Mouse (Mus musculus): Measurements from ENCODE around the gene Gpat3. TPM values are rescaled to one million over a fixed set of nuclear protein-coding genes. Genes with fewer than 3 reads are reported as not detected.
A peak's percentile ranks its signal among the peaks of the same experiment; 100 is the strongest.

Gene Gpat3
- 1.4 and 1.6 TPM in 2 replicates for polyA plus RNA-seq (2015; fragmentation: Nextera tagmentation; extraction: Ambion mirVana)

DNA sequence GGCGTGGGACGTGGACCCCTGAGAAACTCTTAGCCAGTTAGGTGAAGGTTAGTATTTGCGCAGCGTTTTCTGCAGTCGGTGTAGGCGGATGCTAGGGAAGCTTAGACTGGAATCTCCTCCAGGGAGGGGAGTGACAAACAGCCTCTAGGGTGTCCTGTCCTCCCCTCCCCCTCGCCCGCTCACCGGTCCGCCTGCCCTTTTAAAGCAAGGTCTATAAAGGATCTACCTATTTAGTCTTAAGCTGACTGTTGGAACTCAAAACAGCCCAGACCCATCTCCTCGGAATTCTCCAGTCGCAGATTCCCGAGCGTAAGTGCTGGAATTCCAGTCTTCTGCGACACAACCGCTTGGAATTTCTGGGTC, at the start of gene Gpat3:
Gene Gpat3, plus strand, starts transcription at position 229 of the 363 bp plus-strand sequence.
- Histone ChIP-seq H3K27me3 (replicated peaks; ENCODE audit: control insufficient read depth, insufficient read depth, low read length) (peaks cover 31% of the 10 kb centered on the region), H3K4me1 (ENCODE audit: control insufficient read depth, insufficient read depth, low read depth, low read length) (peaks cover 14% of the 10 kb centered on the region), H3K27ac (ENCODE audit: low read depth, low read length) (no peak within 1 kb of the TSS), H3K4me3 (ENCODE audit: low read length) (peak within 1 kb of the TSS; percentile 62), H3K36me3 (ENCODE audit: control insufficient read depth, insufficient read depth, low read length) (no peaks in the 10 kb centered on the region), H3K9ac (ENCODE audit: low read depth, low read length) (peak within 1 kb of the TSS; percentile 68), H3K9me3 (ENCODE audit: control insufficient read depth, low read length) (peaks cover 7% of the 10 kb centered on the region; the same call in 1 of the 2 replicates), H3K4me2 (ENCODE audit: low read length) (peak within 1 kb of the TSS; percentile 100)
- WGBS = under 1% methylated on average over 16 of the region's 16 CpGs
- 0 out of 2 replicates have a peak, but pooled peaks have one; percentile 24 for ATAC-seq

DNA sequence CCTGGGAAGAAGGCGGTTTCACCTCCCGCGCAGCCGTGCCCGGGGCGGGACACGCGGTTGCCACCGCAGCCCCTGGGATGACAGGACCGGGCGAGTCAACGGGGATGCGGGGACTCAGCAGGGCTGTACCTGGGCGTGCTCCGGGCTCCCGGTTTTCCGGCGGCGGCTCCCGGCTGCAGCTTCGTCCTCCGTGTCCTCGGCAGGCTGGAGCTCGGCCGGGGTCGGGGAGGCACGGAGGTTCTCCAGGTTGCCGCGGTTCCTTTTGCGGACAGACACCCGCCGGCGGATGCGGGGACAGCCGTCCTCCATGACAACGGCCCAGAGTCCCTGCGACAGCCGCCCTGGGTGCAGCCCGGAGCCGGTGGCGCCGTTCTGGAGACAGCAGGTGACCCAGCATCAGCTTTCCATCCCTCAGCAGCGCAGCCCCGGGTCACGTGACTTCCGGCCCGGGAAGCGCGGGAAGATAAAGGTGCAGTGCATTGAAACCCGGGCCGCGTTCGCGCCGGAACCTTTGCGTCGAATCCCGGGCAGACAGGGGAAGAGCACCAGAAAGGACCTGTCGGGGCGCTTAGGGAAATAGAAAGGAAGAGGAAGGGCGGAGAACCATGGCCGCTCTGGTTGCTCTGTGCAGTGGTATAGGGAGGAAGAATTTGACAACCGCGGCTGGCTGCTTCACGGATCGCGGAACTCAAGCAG, 47.2 kb upstream of the Gpat3 start, which contains the start of the genes Helq and Mrps18c:
Gene Helq, minus strand, starts transcription at position 434 of the 696 bp plus-strand sequence.
Gene Mrps18c, plus strand, starts transcription at position 463 of the 696 bp plus-strand sequence.
- Histone ChIP-seq H3K27me3 (replicated peaks; ENCODE audit: control insufficient read depth, insufficient read depth, low read length) (no peaks in the 10 kb centered on the region), H3K36me3 (ENCODE audit: control insufficient read depth, insufficient read depth, low read length) (peaks cover 12% of the 10 kb centered on the region), H3K27ac (ENCODE audit: low read depth, low read length) (peak within 1 kb of the TSS; percentile 66; the same call in 1 of the 2 replicates), H3K4me3 (ENCODE audit: low read length) (peak within 1 kb of the TSS; percentile 81), H3K4me2 (ENCODE audit: low read length) (peak within 1 kb of the TSS; percentile 81), H3K4me1 (ENCODE audit: control insufficient read depth, insufficient read depth, low read depth, low read length) (peaks cover 11% of the 10 kb centered on the region), H3K9ac (ENCODE audit: low read depth, low read length) (peak within 1 kb of the TSS; percentile 90), H3K9me3 (ENCODE audit: control insufficient read depth, low read length) (no peaks in the 10 kb centered on the region)
- ATAC-seq = peak; percentile 99
- under 1% methylated on average over 56 of the region's 67 CpGs for WGBS

DNA sequence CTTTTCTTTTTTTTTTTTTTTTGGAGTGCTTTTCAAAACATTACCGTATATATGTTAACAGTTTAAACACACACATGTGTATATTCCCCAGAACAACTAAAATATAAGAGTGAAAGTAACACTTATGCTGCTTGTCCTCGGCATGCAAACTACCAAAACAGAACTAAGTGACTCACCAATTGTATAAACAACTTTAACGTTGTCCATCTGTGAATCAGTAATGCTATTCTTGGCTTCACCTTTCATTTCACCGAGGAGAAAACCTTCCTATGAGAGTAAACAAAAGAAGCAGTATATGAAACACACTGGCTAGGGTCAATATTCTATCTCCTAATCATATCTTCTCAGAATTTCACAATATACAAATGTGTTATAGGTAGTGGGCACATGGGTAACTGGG, 27.2 kb upstream of the Gpat3 start:
- H3K9me3 ChIP-seq (ENCODE audit: control insufficient read depth, low read length) = no peaks in the 10 kb centered on the region
- H3K9ac ChIP-seq (ENCODE audit: low read depth, low read length) = no peak overlapping the region
- no peak for ATAC-seq
- H3K4me1 ChIP-seq (ENCODE audit: control insufficient read depth, insufficient read depth, low read depth, low read length) = peaks cover 3% of the 10 kb centered on the region
- H3K36me3 ChIP-seq (ENCODE audit: control insufficient read depth, insufficient read depth, low read length) = no peaks in the 10 kb centered on the region
- H3K4me3 ChIP-seq (ENCODE audit: low read length) = no peak overlapping the region
- no peak overlapping the region for H3K4me2 ChIP-seq (ENCODE audit: low read length)
- 88% methylated on average over 4 of the region's 4 CpGs for WGBS
- H3K27ac ChIP-seq (ENCODE audit: low read depth, low read length) = no peak overlapping the region
- H3K27me3 ChIP-seq (replicated peaks; ENCODE audit: control insufficient read depth, insufficient read depth, low read length) = no peaks in the 10 kb centered on the region

DNA sequence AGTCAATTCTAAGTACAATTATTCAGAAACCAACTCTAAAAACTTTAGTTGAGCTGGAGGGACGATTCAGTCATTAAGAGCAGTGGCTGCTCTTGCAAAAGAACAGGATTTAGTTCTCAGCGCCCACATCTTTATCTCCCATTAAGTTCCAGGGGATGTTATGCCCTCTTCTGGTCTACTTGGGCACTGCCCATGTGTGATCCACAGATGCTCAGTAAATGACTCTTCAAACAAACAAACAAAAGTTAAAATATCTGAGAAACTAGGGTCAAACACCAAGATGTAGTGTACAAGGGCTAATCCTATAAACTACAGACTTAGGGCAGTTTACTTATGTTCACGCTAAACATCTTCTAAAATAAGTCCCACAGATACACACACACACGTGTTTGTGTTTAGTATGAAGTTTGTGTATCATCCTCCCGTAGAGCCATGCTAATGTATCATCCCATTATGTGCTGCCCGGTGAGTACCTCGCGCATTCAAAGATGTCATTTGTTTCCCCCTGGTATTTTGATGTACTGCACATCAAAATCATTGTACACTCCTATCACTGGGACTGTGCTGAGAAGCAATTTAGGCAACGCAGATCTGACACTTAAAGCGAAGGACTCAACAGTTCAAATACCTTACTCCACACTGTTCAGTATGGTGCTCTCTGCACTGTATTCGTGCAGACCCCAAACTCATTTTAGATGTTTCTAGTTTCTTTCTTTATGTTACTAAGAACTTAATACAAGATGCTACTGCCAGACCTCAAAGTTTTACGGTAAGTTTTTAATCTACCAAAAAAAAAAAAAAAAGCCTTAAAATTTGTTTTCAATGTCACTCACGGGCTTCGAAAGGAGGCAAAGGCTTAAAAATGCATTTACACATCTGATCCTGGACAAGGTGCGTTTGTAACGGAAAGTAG, 25.7 kb upstream of the Gpat3 start:
- peak overlapping the region; percentile 89 for H3K4me2 ChIP-seq (ENCODE audit: low read length)
- 28% methylated on average over 16 of the region's 16 CpGs for WGBS
- H3K27ac ChIP-seq (ENCODE audit: low read depth, low read length) = peak overlapping the region; percentile 73

DNA sequence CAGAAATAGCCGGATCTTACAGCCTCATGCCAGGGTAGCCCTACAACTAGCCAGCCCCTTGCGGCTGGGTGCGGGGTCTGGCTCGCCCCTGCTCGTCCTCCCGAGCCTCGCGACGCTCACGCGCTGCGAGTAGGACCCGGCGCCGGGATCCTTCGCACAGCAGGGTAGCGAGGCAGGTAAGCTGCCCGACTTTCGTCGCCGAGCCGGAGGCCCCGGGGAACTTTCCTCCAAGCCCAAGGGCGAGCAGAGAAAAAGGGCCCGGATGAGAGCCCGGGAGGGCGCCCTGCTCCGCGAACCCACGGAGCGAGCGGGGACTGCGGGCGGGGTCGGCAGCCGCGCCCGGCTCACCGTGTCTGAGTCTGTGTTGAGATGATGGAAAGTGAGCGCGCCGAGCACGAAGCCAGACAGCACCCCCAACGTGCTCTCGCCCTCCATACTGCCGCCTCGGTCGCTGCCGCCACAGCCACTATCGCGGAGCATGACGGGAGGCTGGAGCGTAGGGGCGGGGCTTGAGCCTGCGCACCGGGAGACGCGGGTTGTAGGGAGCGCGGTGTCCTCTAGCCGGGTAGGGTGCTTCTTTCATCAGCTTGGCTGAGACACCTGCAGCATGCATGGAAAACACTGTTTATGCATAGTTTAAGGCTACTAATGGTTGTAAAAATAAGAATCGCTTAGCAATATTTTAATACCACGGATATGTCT, 24.9 kb upstream of the Gpat3 start, which contains the start of gene Abraxas1:
Gene Abraxas1, minus strand, starts transcription at position 483 of the 702 bp plus-strand sequence.
- Histone ChIP-seq H3K27ac (ENCODE audit: low read depth, low read length) (peak within 1 kb of the TSS; percentile 73), H3K36me3 (ENCODE audit: control insufficient read depth, insufficient read depth, low read length) (no peaks in the 10 kb centered on the region), H3K9ac (ENCODE audit: low read depth, low read length) (peak within 1 kb of the TSS; percentile 92), H3K27me3 (replicated peaks; ENCODE audit: control insufficient read depth, insufficient read depth, low read length) (no peaks in the 10 kb centered on the region), H3K4me1 (ENCODE audit: control insufficient read depth, insufficient read depth, low read depth, low read length) (peaks cover 3% of the 10 kb centered on the region), H3K4me2 (ENCODE audit: low read length) (peak within 1 kb of the TSS; percentile 89), H3K4me3 (ENCODE audit: low read length) (peak within 1 kb of the TSS; percentile 67), H3K9me3 (ENCODE audit: control insufficient read depth, low read length) (no peaks in the 10 kb centered on the region)
- under 1% methylated on average over 63 of the region's 63 CpGs for WGBS
- ATAC-seq = peak; percentile 99

More for the DNA sequence above, 25.7 kb upstream of the Gpat3 start:
- Histone ChIP-seq H3K9me3 (ENCODE audit: control insufficient read depth, low read length) (no peaks in the 10 kb centered on the region), H3K4me1 (ENCODE audit: control insufficient read depth, insufficient read depth, low read depth, low read length) (peaks cover 3% of the 10 kb centered on the region), H3K9ac (ENCODE audit: low read depth, low read length) (peak overlapping the region; percentile 92), H3K27me3 (replicated peaks; ENCODE audit: control insufficient read depth, insufficient read depth, low read length) (no peaks in the 10 kb centered on the region), H3K4me3 (ENCODE audit: low read length) (peak overlapping the region; percentile 67), H3K36me3 (ENCODE audit: control insufficient read depth, insufficient read depth, low read length) (no peaks in the 10 kb centered on the region)
- no peak for ATAC-seq

DNA sequence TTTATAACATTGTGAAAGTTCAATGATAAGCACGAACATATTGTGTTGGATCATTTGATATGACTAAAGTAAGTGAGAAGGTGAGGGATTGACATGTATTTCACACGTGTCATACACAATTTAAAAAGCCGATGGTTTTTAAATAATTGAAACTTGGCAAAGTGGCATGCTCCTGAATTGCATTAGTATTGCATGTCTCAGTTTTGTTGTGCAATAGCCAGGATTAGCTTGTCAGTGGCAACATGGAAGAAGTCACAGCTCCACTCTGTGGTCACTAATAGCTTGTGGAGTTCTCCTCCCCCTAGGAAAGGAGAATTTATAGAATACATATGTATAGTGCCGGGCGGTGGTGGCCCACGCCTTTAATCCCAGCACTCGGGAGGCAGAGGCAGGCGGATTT, 24.1 kb upstream of the Gpat3 start:
- H3K4me3 ChIP-seq (ENCODE audit: low read length) = peak overlapping the region; percentile 67
- H3K27ac ChIP-seq (ENCODE audit: low read depth, low read length) = no peak overlapping the region
- no peaks in the 10 kb centered on the region for H3K27me3 ChIP-seq (replicated peaks; ENCODE audit: control insufficient read depth, insufficient read depth, low read length)
- no peak overlapping the region for H3K9ac ChIP-seq (ENCODE audit: low read depth, low read length)
- no peaks in the 10 kb centered on the region for H3K9me3 ChIP-seq (ENCODE audit: control insufficient read depth, low read length)
- 81% methylated on average over 8 of the region's 8 CpGs for WGBS
- no peaks in the 10 kb centered on the region for H3K36me3 ChIP-seq (ENCODE audit: control insufficient read depth, insufficient read depth, low read length)
- peaks cover 3% of the 10 kb centered on the region for H3K4me1 ChIP-seq (ENCODE audit: control insufficient read depth, insufficient read depth, low read depth, low read length)
- ATAC-seq = no peak; the same call in 1 of the 2 replicates
- H3K4me2 ChIP-seq (ENCODE audit: low read length) = peak overlapping the region; percentile 89

DNA sequence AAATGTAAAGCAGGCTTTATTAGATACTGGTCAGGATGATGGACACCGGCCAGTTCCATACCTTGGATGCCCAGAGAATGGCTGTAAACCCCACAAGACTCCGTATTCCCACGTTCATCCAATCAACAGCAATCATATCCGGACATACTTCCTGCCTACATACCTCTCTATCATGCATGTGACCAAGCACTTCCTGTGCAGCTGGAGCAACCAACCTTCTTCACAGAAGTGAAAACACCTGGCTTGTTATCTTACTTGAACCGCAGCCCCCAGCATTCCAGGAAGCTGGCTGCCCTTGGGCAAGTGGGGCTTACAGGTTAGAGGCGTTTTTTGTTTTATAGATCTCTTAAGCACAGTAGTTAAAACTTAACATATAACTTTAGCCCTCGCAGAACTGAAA, 22.7 kb upstream of the Gpat3 start:
- H3K9me3 ChIP-seq (ENCODE audit: control insufficient read depth, low read length) = no peaks in the 10 kb centered on the region
- H3K27me3 ChIP-seq (replicated peaks; ENCODE audit: control insufficient read depth, insufficient read depth, low read length) = no peaks in the 10 kb centered on the region
- H3K27ac ChIP-seq (ENCODE audit: low read depth, low read length) = no peak overlapping the region
- H3K36me3 ChIP-seq (ENCODE audit: control insufficient read depth, insufficient read depth, low read length) = no peaks in the 10 kb centered on the region
- H3K4me1 ChIP-seq (ENCODE audit: control insufficient read depth, insufficient read depth, low read depth, low read length) = peaks cover 3% of the 10 kb centered on the region
- no peak overlapping the region for H3K4me2 ChIP-seq (ENCODE audit: low read length)
- H3K4me3 ChIP-seq (ENCODE audit: low read length) = no peak overlapping the region
- no peak overlapping the region for H3K9ac ChIP-seq (ENCODE audit: low read depth, low read length)
- no peak for ATAC-seq
- WGBS = 91% methylated on average over 7 of the region's 7 CpGs

DNA sequence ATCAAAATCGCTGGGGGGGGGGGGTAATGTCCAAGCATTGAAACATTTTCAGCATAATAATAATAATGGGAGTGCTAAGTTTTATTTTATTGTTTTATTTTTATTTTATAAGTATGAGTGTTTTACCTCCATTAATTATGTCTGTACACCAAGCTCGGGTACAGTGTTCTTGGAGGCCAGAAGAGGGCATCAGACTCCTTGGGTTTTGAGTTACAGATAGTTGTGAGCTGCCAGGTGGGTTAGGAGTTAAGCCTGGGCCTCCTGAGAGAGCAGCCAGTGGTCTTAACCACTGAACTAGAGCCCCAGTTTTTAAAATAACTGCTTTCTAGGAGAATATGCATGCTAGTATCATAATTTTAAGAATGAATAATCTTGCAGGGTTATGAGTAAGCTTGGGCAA, 19.5 kb upstream of the Gpat3 start:
- H3K9ac ChIP-seq (ENCODE audit: low read depth, low read length) = no peak overlapping the region
- H3K4me3 ChIP-seq (ENCODE audit: low read length) = no peak overlapping the region
- H3K4me2 ChIP-seq (ENCODE audit: low read length) = no peak overlapping the region
- H3K4me1 ChIP-seq (ENCODE audit: control insufficient read depth, insufficient read depth, low read depth, low read length) = no peaks in the 10 kb centered on the region
- no peak for ATAC-seq
- no peaks in the 10 kb centered on the region for H3K9me3 ChIP-seq (ENCODE audit: control insufficient read depth, low read length)
- WGBS = 22% methylated on average over 2 of the region's 2 CpGs
- no peaks in the 10 kb centered on the region for H3K27me3 ChIP-seq (replicated peaks; ENCODE audit: control insufficient read depth, insufficient read depth, low read length)
- H3K36me3 ChIP-seq (ENCODE audit: control insufficient read depth, insufficient read depth, low read length) = no peaks in the 10 kb centered on the region
- no peak overlapping the region for H3K27ac ChIP-seq (ENCODE audit: low read depth, low read length)
